8 mouse cellular contexts compared by ENCODE assay signal in the genomic region with DNA sequence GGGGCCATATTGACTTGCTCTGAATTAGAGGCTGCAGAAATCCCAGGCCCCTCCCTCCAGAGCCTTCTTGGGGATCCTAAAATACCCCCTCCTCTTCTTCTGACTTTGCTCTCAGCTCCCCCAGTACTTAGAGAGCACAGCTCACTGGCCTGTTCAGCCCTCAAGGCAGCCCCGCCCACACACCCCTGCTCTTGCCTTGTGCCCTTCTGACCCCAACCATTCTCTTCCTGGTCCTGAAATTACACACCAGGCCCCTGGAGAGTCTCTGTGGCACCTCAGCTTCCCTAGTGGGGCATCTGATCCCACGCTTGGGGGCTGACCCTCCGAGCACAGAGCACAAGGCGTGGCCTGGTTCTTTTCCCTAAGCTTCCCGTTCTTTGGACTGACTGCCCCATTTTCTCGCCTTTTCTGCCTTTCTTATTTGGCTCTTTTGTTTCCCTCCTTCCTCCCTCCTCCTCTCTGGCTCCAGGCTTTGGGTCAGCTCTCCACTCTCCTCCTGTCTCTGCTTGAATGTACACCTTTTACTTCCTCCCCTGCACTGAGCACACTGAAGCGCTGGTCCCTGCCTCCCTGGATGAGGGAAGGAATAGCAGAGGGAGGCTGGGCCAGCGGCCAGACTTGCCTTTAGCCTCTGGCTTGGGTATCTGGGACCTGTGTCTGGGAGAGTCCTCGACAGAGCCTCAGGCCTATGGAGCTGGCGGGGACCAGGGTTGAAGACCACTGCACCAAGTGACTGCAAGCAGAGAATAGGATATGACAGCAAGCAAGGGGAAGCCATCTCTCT. TPM values are rescaled to one million over a fixed set of nuclear protein-coding genes. Genes with fewer than 3 reads are reported as not detected.
A peak's percentile ranks its signal among the peaks of the same experiment; 100 is the strongest.
DNase-seq lines count a peak whose midpoint lies in the region; ATAC-seq and TF ChIP-seq lines count a peak whose summit lies in the region.

No protein-coding gene starts in this region.

- H3K4me2 ChIP-seq in lung, embryonic 14.5 days, result no peak overlapping the region
- H3K4me2 ChIP-seq in embryonic facial prominence, embryonic 12.5 days (replicated peaks), result peak overlapping the region; percentile 44; the same call in 1 of the 2 replicates
- no peak overlapping the region for H3K4me2 ChIP-seq in midbrain, embryonic 16.5 days (ENCODE audit: low read length)

- no peak overlapping the region for H3K4me3 ChIP-seq in lung, embryonic 14.5 days (ENCODE audit: low read depth, low read length)
- H3K4me3 ChIP-seq in embryonic facial prominence, embryonic 12.5 days, result no peak overlapping the region
- peak overlapping the region; percentile 29 for H3K4me3 ChIP-seq in hindbrain, embryonic 10.5 days
- no peak overlapping the region for H3K4me3 ChIP-seq in midbrain, embryonic 16.5 days (ENCODE audit: low read depth, low read length)

- 46% methylated on average over 10 of the region's 10 CpGs for WGBS in lung, embryonic 14.5 days
- 12% methylated on average over 10 of the region's 10 CpGs for WGBS in embryonic facial prominence, embryonic 12.5 days
- 18% methylated on average over 10 of the region's 10 CpGs for WGBS in hindbrain, embryonic 10.5 days
- 25% methylated on average over 10 of the region's 10 CpGs for WGBS in midbrain, embryonic 16.5 days

- peak; percentile 22; the same call in 1 of the 2 replicates for ATAC-seq in lung, embryonic 14.5 days (ENCODE audit: insufficient read depth)
- no peak for ATAC-seq in embryonic facial prominence, embryonic 12.5 days (ENCODE audit: insufficient number of reproducible peaks, insufficient read depth, low FRiP score, low TSS enrichment)
- ATAC-seq in midbrain, embryonic 16.5 days, result peak; percentile 37

- no peaks in the 10 kb centered on the region for H3K27me3 ChIP-seq in lung, embryonic 14.5 days (ENCODE audit: insufficient read depth, low read length)
- 0 out of 2 replicates have a peak, but pooled peaks cover 5% of the 10 kb centered on the region for H3K27me3 ChIP-seq in embryonic facial prominence, embryonic 12.5 days
- H3K27me3 ChIP-seq in hindbrain, embryonic 10.5 days (ENCODE audit: insufficient read depth, poor library complexity, severe bottlenecking), result peaks cover 14% of the 10 kb centered on the region
- no peaks in the 10 kb centered on the region for H3K27me3 ChIP-seq in midbrain, embryonic 16.5 days (ENCODE audit: control insufficient read depth, insufficient read depth, low read depth, low read length)

- peaks cover 4% of the 10 kb centered on the region; the same call in 1 of the 2 replicates for H3K4me1 ChIP-seq in lung, embryonic 14.5 days (ENCODE audit: insufficient read depth)
- H3K4me1 ChIP-seq in embryonic facial prominence, embryonic 12.5 days, result peaks cover 41% of the 10 kb centered on the region
- H3K4me1 ChIP-seq in hindbrain, embryonic 10.5 days (replicated peaks), result peaks cover 55% of the 10 kb centered on the region
- peaks cover 16% of the 10 kb centered on the region for H3K4me1 ChIP-seq in midbrain, embryonic 16.5 days (ENCODE audit: control insufficient read depth, insufficient read depth, low read length)

- TF ChIP-seq CTCF in lung, embryonic 14.5 days (IDR thresholded peaks at IDR 0.05; ENCODE audit: low read depth), result no peak

- no peaks in the 10 kb centered on the region for H3K9me3 ChIP-seq in lung, embryonic 14.5 days (ENCODE audit: low read depth, low read length)
- H3K9me3 ChIP-seq in embryonic facial prominence, embryonic 12.5 days, result no peaks in the 10 kb centered on the region
- H3K9me3 ChIP-seq in hindbrain, embryonic 10.5 days, result no peaks in the 10 kb centered on the region
- H3K9me3 ChIP-seq in midbrain, embryonic 16.5 days (replicated peaks; ENCODE audit: control insufficient read depth, low read length, poor library complexity, severe bottlenecking), result no peaks in the 10 kb centered on the region

- H3K36me3 ChIP-seq in lung, embryonic 14.5 days (ENCODE audit: insufficient read depth), result no peaks in the 10 kb centered on the region
- no peaks in the 10 kb centered on the region for H3K36me3 ChIP-seq in embryonic facial prominence, embryonic 12.5 days
- H3K36me3 ChIP-seq in hindbrain, embryonic 10.5 days, result no peaks in the 10 kb centered on the region
- H3K36me3 ChIP-seq in midbrain, embryonic 16.5 days (ENCODE audit: control insufficient read depth, insufficient read depth, low read length), result no peaks in the 10 kb centered on the region

- no peak overlapping the region for H3K27ac ChIP-seq in lung, embryonic 14.5 days (ENCODE audit: low read depth)
- peak overlapping the region; percentile 74 for H3K27ac ChIP-seq in embryonic facial prominence, embryonic 12.5 days
- peak overlapping the region; percentile 84 for H3K27ac ChIP-seq in hindbrain, embryonic 10.5 days
- peak overlapping the region; percentile 68; the same call in 1 of the 2 replicates for H3K27ac ChIP-seq in midbrain, embryonic 16.5 days (ENCODE audit: low read length)

- H3K9ac ChIP-seq in lung, embryonic 14.5 days, result no peak overlapping the region
- H3K9ac ChIP-seq in embryonic facial prominence, embryonic 12.5 days, result peak overlapping the region; percentile 7; the same call in 1 of the 2 replicates
- no peak overlapping the region for H3K9ac ChIP-seq in midbrain, embryonic 16.5 days (ENCODE audit: low read depth, low read length)

- no peak for DNase-seq in lung, embryonic 14.5 days
- no peak for DNase-seq in lung, postnatal 36 days
- DNase-seq in hindbrain, embryonic 10.5 days (ENCODE audit: low spot score), result peak; percentile 59
- DNase-seq in left cerebral cortex, adult 18-20 months (ENCODE audit: low spot score in 2 of 2), result no peak
- DNase-seq in kidney, adult 18-20 months, result no peak
- no peak for DNase-seq in layer of hippocampus, adult 9-10 months (ENCODE audit: low spot score)

RNA-seq across cellular contexts. Expression of a gene that starts 11.0 kb away (rescaled TPM):
- 0.11 TPM in 1 of 2 replicates, not detected in the other for polyA plus RNA-seq in lung, embryonic 14.5 days (2014; fragmentation: Nextera tagmentation; extraction: Ambion mirVana)
- polyA plus RNA-seq in embryonic facial prominence, embryonic 12.5 days (2016; fragmentation: Nextera tagmentation; extraction: Ambion mirVana), result 0.36 and 0.43 TPM in 2 replicates
- polyA plus RNA-seq in hindbrain, embryonic 10.5 days (2016; fragmentation: Nextera tagmentation; extraction: Ambion mirVana), result 0.95 and 1.4 TPM in 2 replicates
- polyA plus RNA-seq in midbrain, embryonic 16.5 days (2015; fragmentation: Nextera tagmentation; extraction: Ambion mirVana), result 6.1 and 8.3 TPM in 2 replicates
- 10 to 100 TPM; 18.4 to 22.3 TPM for total RNA-seq in left cerebral cortex, adult 18-20 months (2021)

RNA-seq across cellular contexts. Expression of a gene that starts 19.8 kb away (rescaled TPM):
- polyA plus RNA-seq in lung, embryonic 14.5 days (2014; fragmentation: Nextera tagmentation; extraction: Ambion mirVana), result 172 and 178 TPM in 2 replicates
- 196 and 207 TPM in 2 replicates for polyA plus RNA-seq in embryonic facial prominence, embryonic 12.5 days (2016; fragmentation: Nextera tagmentation; extraction: Ambion mirVana)
- 178 and 201 TPM in 2 replicates for polyA plus RNA-seq in hindbrain, embryonic 10.5 days (2016; fragmentation: Nextera tagmentation; extraction: Ambion mirVana)
- 115 and 125 TPM in 2 replicates for polyA plus RNA-seq in midbrain, embryonic 16.5 days (2015; fragmentation: Nextera tagmentation; extraction: Ambion mirVana)
- 10 to 100 TPM; 29.0 to 30.4 TPM for total RNA-seq in left cerebral cortex, adult 18-20 months (2021)

RNA-seq across cellular contexts. Expression of a gene that starts 20.4 kb away (rescaled TPM):
- 2.1 TPM in 2 replicates for polyA plus RNA-seq in lung, embryonic 14.5 days (2014; fragmentation: Nextera tagmentation; extraction: Ambion mirVana)
- polyA plus RNA-seq in embryonic facial prominence, embryonic 12.5 days (2016; fragmentation: Nextera tagmentation; extraction: Ambion mirVana), result 7.9 and 8.5 TPM in 2 replicates
- polyA plus RNA-seq in hindbrain, embryonic 10.5 days (2016; fragmentation: Nextera tagmentation; extraction: Ambion mirVana), result 5.8 and 6.2 TPM in 2 replicates
- polyA plus RNA-seq in midbrain, embryonic 16.5 days (2015; fragmentation: Nextera tagmentation; extraction: Ambion mirVana), result 11.8 and 12.6 TPM in 2 replicates
- total RNA-seq in left cerebral cortex, adult 18-20 months (2021), result 10 to 100 TPM; 78.2 to 79.7 TPM

RNA-seq across cellular contexts. Expression of a gene that starts 35.3 kb away (rescaled TPM):
- 2.0 TPM in 2 replicates for polyA plus RNA-seq in lung, embryonic 14.5 days (2014; fragmentation: Nextera tagmentation; extraction: Ambion mirVana)
- 2.6 and 2.7 TPM in 2 replicates for polyA plus RNA-seq in embryonic facial prominence, embryonic 12.5 days (2016; fragmentation: Nextera tagmentation; extraction: Ambion mirVana)
- polyA plus RNA-seq in hindbrain, embryonic 10.5 days (2016; fragmentation: Nextera tagmentation; extraction: Ambion mirVana), result 5.2 TPM in 2 replicates
- polyA plus RNA-seq in midbrain, embryonic 16.5 days (2015; fragmentation: Nextera tagmentation; extraction: Ambion mirVana), result 4.6 and 4.8 TPM in 2 replicates
- 10 to 100 TPM; 20.6 to 21.4 TPM for total RNA-seq in left cerebral cortex, adult 18-20 months (2021)

RNA-seq across cellular contexts. Expression of a gene that starts 45.0 kb away (rescaled TPM):
- polyA plus RNA-seq in lung, embryonic 14.5 days (2014; fragmentation: Nextera tagmentation; extraction: Ambion mirVana), result 14.0 and 18.1 TPM in 2 replicates
- 27.2 and 29.4 TPM in 2 replicates for polyA plus RNA-seq in embryonic facial prominence, embryonic 12.5 days (2016; fragmentation: Nextera tagmentation; extraction: Ambion mirVana)
- polyA plus RNA-seq in hindbrain, embryonic 10.5 days (2016; fragmentation: Nextera tagmentation; extraction: Ambion mirVana), result 24.2 and 26.8 TPM in 2 replicates
- 23.0 and 23.8 TPM in 2 replicates for polyA plus RNA-seq in midbrain, embryonic 16.5 days (2015; fragmentation: Nextera tagmentation; extraction: Ambion mirVana)
- 10 to 100 TPM; 22.9 to 27.9 TPM for total RNA-seq in left cerebral cortex, adult 18-20 months (2021)
